Mouse (Mus musculus) layer of hippocampus, adult 8-10 months (tissue): ENCODE results near the gene Ccdc71. TPM values are rescaled to one million over a fixed set of nuclear protein-coding genes. Genes with fewer than 3 reads are reported as not detected.
A peak's percentile ranks its signal among the peaks of the same experiment; 100 is the strongest.

ENCODE experiments used
- DNase-seq, 2 experiments: peaks; one replicate each; pipeline ENCODE4 v3.0.0; 2022; ENCODE audit warnings: low spot score in 2 of 2
- total RNA-seq, 4 experiments: library from RNA; stranded (reverse); gene quantifications; 2 replicates each; pipeline ENCODE4 v1.2.4; 2022

Gene Ccdc71
- total RNA-seq, result 10 to 100 TPM; 31.3 to 44.7 (median 36.6) TPM

DNA sequence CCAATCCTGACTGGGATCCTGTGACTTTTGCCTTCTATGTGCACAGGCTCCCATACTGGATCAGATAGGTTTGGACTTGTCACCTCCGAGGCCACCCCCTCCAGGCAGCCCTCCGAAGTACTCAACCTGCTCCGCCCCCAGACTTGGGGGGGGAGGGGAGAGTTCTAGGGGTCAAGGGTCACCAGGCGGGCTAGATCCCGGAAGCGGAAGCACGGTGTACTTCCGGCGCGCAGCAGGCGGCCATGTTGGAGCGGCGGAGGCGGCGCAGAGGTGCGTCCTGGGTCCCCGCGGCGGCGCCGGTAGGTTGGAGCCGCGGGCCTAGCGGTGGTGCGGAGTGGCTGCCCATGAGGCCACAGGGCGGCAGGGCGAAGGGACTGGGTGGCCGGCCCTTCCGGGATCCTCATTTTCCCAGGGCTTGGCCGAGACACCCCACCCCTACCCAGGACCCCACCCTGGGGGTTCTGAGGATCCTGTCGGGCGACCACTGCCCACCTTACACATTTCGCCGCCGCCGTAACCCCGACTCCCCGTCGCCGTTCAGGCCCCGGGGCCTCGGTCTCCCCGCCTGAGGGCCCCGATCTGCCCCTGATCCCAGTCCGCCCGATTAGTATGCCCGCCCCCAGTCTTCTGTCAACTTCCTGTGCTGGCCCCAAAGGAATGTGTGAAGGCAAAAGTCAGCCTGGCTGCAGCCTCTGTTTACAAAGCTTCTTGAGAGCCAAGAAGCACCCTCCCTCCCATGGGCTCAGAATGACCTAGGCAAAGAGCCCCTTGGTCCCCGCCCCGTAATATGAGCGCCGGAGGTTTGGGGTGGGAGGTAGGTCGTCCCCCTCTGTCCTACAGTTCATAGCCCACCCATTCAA, at the start of gene Ccdc71:
Ccdc71 (plus strand) TSS at position 209 of the 860 bp plus-strand sequence.
- peak; percentile 82 to 85 for DNase-seq

- DNase-seq, result peak; percentile 63 to 66
Observed at GRCm38 (mm10) chr9:108411381-108411942, 48.9 kb upstream of the Ccdc71 start.

DNA sequence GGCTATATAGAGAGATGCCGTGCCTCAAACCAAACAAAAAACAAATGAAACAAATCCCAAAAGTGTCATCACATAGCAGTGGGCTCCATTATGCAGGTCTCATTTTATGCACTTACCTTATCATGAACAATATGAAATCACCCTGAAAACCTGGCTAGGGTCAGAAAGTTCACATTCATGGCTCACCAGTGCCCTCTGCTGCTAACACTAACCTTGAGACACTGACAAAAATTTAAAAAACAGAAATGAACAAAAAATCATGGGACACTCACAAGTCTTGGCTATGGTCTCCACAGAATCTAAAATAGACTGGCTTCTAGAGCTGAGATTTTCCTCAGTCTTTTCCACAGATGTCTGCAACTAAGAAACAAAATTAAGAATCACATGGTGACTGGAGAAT, 48.1 kb upstream of the Ccdc71 start:
- peak in 1 of 2 experiments; percentile 20 for DNase-seq

DNA sequence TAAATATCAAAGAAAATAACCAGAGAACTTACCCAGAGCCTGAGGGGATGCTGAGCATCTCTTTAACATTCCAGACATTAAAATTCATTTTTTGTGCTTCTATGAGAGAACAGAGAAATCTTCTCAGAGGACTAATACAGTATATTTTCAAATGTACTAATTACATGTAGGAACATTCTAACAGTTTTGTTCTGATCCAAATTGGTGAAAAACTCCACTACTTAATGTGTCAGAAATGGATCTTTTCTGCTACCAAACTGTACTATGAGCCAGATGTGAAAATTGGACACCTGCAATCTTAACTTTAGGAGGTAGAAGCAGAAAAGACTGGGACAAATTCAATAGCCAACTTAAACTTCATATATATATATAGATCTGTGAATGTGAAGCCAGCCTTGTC, 31.9 kb upstream of the Ccdc71 start, which contains the start of gene Ccdc36:
Ccdc36 (minus strand) TSS at position 101 of the 400 bp plus-strand sequence.
- no peak for DNase-seq

GRCm38 (mm10) chr9:108431431-108432067, 28.8 kb upstream of the Ccdc71 start:
- no peak for DNase-seq

GRCm38 (mm10) chr9:108436182-108436581, 24.1 kb upstream of the Ccdc71 start, which contains the start of gene BC048562:
BC048562 (plus strand) TSS chr9:108436482.
- no peak for DNase-seq

- DNase-seq, result peak in 1 of 2 experiments; percentile 46
Observed at GRCm38 (mm10) chr9:108439176-108439575, 21.2 kb upstream of the Ccdc71 start.

DNA sequence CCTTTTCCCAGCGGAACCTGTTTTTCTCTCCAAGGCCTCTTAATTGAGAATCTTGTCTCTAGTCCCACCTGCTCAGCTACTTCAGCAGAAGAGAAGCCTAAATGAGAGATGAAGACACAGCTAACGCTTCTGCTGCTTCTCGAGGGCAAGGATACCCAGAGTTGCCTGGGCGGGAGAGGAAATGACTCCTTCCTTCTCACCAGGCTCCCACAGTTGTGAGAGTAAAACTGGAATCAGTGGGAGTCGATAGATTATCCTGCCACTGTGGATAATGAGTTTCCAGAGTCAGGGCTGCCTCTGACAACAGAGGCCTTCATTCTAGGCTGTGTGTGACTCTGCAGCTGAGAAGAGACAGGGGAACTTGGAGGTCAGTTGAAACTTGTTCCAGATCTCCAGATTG, 19.8 kb upstream of the Ccdc71 start:
- DNase-seq, result no peak

GRCm38 (mm10) chr9:108441236-108441919, 18.9 kb upstream of the Ccdc71 start:
- peak; percentile 72 to 75 for DNase-seq

DNA sequence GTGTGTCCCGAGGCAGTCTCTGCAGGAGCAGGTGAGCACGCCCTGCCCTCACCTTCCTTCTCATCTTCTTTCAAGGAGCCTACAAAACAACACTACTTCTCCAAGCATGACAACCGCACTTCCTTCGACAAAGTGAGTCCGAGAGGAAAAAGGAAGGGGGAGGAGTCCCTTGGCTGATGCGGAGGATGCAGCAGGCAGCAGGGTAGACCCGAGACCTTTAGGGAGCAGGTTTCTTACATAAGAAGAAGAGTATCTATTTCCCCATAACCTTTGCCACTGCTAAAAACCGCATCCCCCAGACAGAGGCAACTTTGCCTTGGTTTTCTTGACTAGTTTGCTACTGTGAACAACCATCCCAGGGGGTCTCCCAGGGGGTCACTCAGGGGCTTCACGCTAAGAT, 15.2 kb upstream of the Ccdc71 start:
- no peak for DNase-seq

DNA sequence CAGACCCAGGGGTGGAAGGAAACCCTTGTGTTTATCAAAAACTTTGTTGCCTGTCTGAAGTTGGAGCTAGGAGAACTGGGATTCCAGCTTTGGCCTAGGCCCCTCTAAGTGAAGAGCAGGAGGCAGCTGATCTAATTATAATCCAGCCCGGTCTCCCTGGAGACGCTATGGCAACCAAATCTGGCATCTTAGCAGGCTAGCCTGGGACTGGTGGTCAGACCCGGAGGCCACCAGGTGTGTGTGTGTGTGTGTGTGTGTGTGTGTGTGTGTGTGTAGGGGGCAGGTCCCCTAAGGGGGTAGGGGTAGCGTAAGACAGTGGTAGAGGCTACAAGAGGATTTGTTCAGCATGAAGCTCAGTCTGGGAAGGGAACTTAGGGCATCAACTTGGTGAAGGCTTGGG, 10.5 kb upstream of the Ccdc71 start:
- peak in 1 of 2 experiments; percentile 61 for DNase-seq

DNA sequence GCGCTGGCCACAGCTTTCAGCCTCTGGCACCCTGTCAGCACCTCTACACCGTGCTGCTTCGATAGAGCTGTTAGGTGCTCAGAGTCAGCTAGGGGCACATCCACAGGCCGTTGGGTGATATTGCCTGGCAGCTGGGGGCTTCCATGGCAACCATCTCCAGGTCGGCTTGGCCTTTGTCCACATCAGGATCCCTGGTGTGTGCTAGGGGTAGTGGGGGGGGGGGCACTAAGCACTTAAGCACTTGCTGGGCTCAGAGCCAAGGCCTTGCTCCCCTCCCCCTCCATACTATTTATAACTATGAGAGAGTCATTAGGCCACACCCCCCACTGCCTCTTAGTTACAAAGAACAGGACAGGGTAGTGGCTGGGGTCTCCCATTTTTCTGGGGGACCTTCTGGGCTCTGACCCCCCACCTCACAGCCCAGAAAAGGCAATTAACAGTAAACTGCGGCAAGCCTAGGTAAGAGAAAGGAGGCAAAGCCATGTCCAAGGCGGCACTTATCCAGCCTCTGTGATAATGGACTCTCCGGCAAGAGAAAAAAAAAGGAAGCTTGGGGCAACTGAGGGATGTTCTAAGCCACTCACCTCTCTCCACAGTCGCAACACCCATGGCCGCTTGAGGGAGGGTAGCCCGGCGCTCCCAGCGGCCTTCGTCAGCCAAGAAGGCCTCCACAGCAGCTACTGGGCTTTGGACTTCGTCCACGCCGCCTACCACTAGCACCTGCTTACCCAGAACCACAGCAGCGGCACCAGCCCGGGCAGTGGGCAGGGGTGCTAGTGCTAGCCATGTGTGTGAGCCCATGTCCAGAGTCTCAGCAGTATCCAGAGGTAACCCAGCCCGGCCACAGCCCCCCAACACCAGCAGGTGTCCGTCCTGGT, 9.8 kb upstream of the Ccdc71 start:
- peak in 1 of 2 experiments; percentile 38 for DNase-seq

GRCm38 (mm10) chr9:108451170-108451493, 9.2 kb upstream of the Ccdc71 start:
- DNase-seq, result no peak

DNA sequence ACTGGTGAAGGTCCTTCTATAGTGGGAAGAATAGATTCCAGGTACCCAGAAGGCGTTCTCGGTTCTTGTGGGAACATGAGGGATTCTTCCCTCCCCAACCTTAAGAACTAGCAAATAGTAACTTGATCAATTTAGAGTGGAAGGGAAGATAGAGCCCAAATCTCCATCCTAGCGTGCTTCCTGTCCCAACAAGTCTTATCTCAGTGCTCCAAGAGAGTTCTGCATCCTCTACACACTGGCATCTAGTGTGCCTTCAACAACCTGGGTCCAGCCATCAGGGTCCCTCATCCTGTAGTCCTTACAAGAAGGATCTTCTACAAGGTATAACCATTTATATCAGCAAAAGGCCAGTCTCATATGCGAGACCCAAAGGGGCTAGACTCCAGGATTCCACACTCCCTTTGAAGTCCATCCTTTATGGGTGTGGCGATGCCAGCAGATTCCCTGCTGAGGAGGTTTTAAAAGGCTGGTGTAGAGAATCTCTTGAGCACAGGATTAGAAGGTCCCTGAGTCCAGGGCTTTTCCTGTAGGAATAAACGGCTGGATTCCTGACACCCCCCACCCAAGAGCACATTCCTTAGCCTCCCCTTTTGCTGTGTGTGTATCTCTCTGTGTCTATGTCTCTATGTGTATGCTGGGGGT, 8.7 kb upstream of the Ccdc71 start:
- DNase-seq, result no peak

GRCm38 (mm10) chr9:108452291-108452906, 7.9 kb upstream of the Ccdc71 start:
- DNase-seq, result peak; percentile 71 to 85

- DNase-seq, result no peak
Observed at GRCm38 (mm10) chr9:108452911-108453310, 7.4 kb upstream of the Ccdc71 start.

DNA sequence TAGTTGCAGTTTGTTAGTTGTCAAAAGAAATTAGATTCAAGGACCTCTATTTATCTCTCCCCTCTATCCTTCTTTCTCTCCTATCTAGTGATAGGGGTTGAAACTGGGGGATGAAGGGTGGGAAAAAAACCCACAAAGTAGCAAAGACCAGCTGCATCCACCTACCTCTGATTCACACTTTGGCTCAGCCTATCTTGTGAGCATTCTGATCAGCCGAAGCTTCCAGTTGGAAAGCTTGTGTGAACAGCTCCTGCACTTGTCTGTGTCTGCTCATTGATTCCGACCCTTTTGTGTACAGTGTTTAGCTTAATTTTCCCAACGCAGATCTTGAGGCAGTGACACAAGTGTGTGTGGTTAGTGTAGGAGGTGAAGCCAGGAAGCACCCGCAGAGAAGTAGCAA, 6.9 kb upstream of the Ccdc71 start:
- DNase-seq, result peak in 1 of 2 experiments; percentile 30

DNA sequence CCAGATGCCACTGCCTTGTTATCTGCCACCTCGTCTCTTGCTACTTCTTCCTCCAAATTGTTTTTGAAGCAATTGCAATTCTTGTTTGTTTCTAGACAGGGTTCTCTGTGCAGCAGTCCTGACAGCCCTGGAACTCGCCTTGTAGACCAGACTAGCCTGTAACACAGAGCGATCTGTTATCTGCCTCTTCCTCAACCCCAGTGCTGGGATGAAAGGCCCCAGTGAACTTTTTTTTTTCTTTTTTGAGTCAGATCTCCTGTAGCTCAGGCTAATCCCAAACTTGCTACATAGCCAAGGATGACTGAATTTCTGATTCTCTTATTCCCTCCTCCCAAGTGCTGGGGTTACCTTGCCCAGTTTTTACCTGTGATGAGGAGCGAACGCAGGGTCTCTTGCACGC, 5.9 kb upstream of the Ccdc71 start:
- DNase-seq, result no peak

DNA sequence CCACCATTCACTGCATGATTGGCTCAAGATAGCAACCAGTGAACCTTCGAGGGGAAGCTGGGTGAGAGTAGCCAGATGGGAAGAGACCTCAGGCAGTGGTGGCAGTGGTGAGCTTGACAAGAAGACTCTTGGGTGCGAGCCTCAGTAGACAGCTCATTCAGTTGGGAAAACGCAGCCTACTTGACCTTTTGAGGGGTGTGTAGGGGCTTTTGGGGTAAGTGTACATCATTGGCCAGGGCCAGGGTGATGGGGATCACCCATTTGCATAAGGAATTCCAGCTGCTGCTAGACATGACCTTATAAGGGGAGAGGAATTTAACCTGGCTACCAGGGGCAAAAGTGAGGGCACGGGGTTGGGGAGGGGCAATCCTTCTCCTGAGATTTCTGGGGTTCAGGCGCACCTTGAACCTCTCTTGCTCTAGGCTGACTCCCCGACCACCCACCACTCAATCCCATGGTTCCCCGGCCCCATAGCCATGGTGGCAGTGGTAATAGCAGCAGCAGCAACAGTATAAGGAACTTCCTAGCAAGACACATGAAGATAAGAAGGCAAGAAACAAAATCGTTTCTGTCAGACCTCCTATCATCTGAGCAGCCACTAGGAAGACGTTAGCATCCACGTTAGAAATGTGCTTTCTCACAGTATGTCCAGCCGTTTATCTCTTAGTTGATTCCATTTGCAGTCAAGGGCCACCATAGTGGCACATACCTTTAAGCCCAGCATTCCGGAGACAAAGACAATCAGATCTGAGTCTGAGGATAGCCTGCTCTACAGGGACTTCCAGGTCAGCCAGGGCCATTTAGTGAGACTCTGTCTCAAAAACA, 4.4 kb upstream of the Ccdc71 start:
- no peak for DNase-seq
